Mouse (Mus musculus): Measurements from ENCODE around the gene Olfr641. TPM values are rescaled to one million over a fixed set of nuclear protein-coding genes. Genes with fewer than 3 reads are reported as not detected.

The Olfr641 gene
- polyA plus RNA-seq (2014; fragmentation: Nextera tagmentation; extraction: Ambion mirVana): not detected in 2 replicates

DNA sequence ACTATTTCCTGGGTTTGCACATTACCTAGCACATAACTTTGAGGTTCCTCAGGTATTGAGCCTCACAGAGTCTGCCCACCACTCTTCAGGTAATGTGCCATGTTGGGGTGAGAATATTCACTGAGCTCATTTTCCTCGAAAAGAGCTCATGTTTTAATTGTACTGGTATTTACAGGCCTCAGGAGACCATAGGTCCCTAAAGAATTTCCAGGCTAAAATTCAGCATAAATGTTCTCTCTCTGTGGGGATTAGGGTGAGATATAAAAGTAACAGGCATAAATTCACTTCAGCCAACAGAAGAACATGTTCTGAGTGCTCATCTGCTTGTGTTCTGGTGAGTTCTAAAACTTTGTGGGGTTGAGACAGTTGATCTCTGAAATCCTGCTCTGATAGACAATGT is at the start of gene Olfr641:
Gene Olfr641, plus strand, starts transcription at position 301 of the 400 bp plus-strand sequence.
- DNase-seq (ENCODE audit: low spot score): no peak
- Histone ChIP-seq H3K36me3 (ENCODE audit: control insufficient read depth, insufficient read depth, low read length) (no peaks in the 10 kb centered on the region), H3K4me2 (ENCODE audit: low read length) (no peak within 1 kb of the TSS), H3K4me1 (replicated peaks; ENCODE audit: control insufficient read depth, insufficient read depth, low read length) (no peaks in the 10 kb centered on the region), H3K4me3 (ENCODE audit: low read depth, low read length) (no peak within 1 kb of the TSS), H3K9ac (ENCODE audit: low read length) (no peak within 1 kb of the TSS), H3K27me3 (replicated peaks; ENCODE audit: control insufficient read depth, insufficient read depth, low read length) (no peaks in the 10 kb centered on the region), H3K27ac (ENCODE audit: low read depth) (no peak within 1 kb of the TSS), H3K9me3 (ENCODE audit: control insufficient read depth, low read length) (no peaks in the 10 kb centered on the region)
- 74% methylated on average over 1 of the region's 1 CpGs for WGBS
- ATAC-seq (replicated peaks; ENCODE audit: low FRiP score, low TSS enrichment, low read depth): no peak

DNA sequence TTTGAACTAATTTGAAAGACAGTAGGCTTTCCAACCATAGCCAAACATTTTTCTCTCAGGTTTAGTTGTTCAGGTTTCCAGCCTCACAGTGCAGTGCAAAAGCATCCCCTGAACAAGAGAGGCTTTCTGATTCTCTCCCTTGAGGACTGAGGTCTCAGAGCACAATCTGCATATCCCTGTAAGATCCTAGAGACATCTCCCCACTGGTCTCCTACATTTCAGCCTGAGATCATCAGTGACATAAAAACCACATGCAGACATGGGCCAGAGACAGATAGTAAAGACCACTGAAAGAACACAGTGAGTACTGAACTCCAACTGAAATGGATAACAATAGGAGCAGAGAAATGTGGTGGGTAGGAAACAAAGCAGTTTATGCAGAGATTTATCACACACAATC is 36.8 kb upstream of the Olfr641 start, which contains the start of gene Olfr638:
Gene Olfr638, plus strand, starts transcription at position 301 of the 400 bp plus-strand sequence.
- H3K27me3 ChIP-seq (replicated peaks; ENCODE audit: control insufficient read depth, insufficient read depth, low read length): no peaks in the 10 kb centered on the region
- no peak for ATAC-seq (replicated peaks; ENCODE audit: low FRiP score, low TSS enrichment, low read depth)

DNA sequence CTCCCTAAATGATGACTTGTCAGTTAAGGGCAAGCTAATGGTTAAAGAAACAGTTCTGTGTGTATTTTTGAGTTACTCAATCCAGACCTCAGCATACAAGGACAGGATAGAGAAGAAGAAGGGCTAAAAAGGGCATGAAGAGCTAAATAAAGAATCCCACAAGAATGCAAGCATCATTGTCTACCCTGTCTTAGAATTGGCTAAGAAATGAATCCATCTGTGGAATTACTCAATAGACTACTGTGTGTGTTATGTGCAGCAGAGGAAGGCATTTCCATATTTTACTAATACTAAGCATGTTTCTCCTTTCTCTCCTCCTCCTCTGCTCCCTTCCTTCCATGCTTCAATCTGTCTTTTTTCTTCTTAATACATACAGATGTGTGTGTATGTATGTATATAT is 36.1 kb upstream of the Olfr641 start:
- Histone ChIP-seq H3K9ac (ENCODE audit: low read length) (no peak overlapping the region), H3K4me1 (replicated peaks; ENCODE audit: control insufficient read depth, insufficient read depth, low read length) (no peaks in the 10 kb centered on the region), H3K9me3 (ENCODE audit: control insufficient read depth, low read length) (no peaks in the 10 kb centered on the region), H3K27me3 (replicated peaks; ENCODE audit: control insufficient read depth, insufficient read depth, low read length) (no peaks in the 10 kb centered on the region), H3K4me2 (ENCODE audit: low read length) (no peak overlapping the region), H3K36me3 (ENCODE audit: control insufficient read depth, insufficient read depth, low read length) (no peaks in the 10 kb centered on the region), H3K4me3 (ENCODE audit: low read depth, low read length) (no peak overlapping the region), H3K27ac (ENCODE audit: low read depth) (no peak overlapping the region)
- DNase-seq (ENCODE audit: low spot score) (no peak), ATAC-seq (replicated peaks; ENCODE audit: low FRiP score, low TSS enrichment, low read depth) (no peak)

More for the DNA sequence above, 36.8 kb upstream of the Olfr641 start, which contains the start of gene Olfr638:
- no peak within 1 kb of the TSS for H3K27ac ChIP-seq (ENCODE audit: low read depth)
- H3K4me2 ChIP-seq (ENCODE audit: low read length): no peak within 1 kb of the TSS
- H3K9me3 ChIP-seq (ENCODE audit: control insufficient read depth, low read length): no peaks in the 10 kb centered on the region
- H3K4me1 ChIP-seq (replicated peaks; ENCODE audit: control insufficient read depth, insufficient read depth, low read length): no peaks in the 10 kb centered on the region
- no peak within 1 kb of the TSS for H3K4me3 ChIP-seq (ENCODE audit: low read depth, low read length)
- H3K36me3 ChIP-seq (ENCODE audit: control insufficient read depth, insufficient read depth, low read length): no peaks in the 10 kb centered on the region
- no peak for DNase-seq (ENCODE audit: low spot score)
- no peak within 1 kb of the TSS for H3K9ac ChIP-seq (ENCODE audit: low read length)

DNA sequence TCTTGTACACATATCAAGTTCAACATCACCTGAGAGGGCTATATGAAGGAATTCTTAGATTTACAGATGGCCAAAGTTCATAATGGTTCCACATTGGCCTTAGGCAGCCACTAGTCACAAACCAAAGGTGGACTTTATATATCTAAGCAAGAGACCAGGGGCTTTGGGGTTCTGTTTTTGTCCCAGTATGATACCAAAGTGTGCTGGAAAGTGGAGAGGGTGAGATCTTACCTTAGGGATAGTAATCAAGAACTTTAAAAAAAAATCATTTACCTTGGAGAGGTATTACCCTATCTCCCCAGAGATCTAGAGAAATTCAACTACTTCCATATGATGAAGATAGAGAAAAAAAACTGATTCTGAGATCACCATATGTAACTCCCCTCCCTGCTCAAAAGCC is 18.0 kb upstream of the Olfr641 start, which contains the start of gene Olfr639:
Gene Olfr639, minus strand, starts transcription at position 101 of the 400 bp plus-strand sequence.
- no peaks in the 10 kb centered on the region for H3K4me1 ChIP-seq (replicated peaks; ENCODE audit: control insufficient read depth, insufficient read depth, low read length)
- ATAC-seq (replicated peaks; ENCODE audit: low FRiP score, low TSS enrichment, low read depth) (no peak), DNase-seq (ENCODE audit: low spot score) (no peak)
- H3K4me3 ChIP-seq (ENCODE audit: low read depth, low read length): no peak within 1 kb of the TSS
- H3K27ac ChIP-seq (ENCODE audit: low read depth): no peak within 1 kb of the TSS
- no peaks in the 10 kb centered on the region for H3K9me3 ChIP-seq (ENCODE audit: control insufficient read depth, low read length)
- H3K4me2 ChIP-seq (ENCODE audit: low read length): no peak within 1 kb of the TSS
- H3K36me3 ChIP-seq (ENCODE audit: control insufficient read depth, insufficient read depth, low read length): no peaks in the 10 kb centered on the region
- no peaks in the 10 kb centered on the region for H3K27me3 ChIP-seq (replicated peaks; ENCODE audit: control insufficient read depth, insufficient read depth, low read length)
- H3K9ac ChIP-seq (ENCODE audit: low read length): no peak within 1 kb of the TSS

DNA sequence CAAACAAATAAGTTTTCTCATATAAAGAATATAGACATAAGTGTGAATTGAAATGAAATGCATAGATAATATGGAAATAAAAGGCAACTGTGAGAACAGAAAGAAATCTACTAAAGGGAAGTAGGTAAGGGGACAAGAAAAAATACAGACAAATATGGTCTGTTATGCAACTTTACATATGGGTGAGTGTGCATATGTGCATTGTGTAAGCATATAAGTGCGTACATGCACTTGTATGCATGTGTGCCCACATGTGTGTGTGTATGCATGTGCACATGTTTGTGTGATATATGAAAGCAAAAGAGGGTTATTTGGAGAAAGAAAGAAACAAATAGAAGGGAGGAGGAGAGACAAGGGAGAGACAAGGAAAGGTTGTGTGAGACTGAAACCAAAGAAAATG is 16.3 kb upstream of the Olfr641 start:
- Histone ChIP-seq H3K36me3 (ENCODE audit: control insufficient read depth, insufficient read depth, low read length) (no peaks in the 10 kb centered on the region), H3K4me3 (ENCODE audit: low read depth, low read length) (no peak overlapping the region), H3K9me3 (ENCODE audit: control insufficient read depth, low read length) (no peaks in the 10 kb centered on the region), H3K9ac (ENCODE audit: low read length) (no peak overlapping the region), H3K27me3 (replicated peaks; ENCODE audit: control insufficient read depth, insufficient read depth, low read length) (no peaks in the 10 kb centered on the region), H3K4me1 (replicated peaks; ENCODE audit: control insufficient read depth, insufficient read depth, low read length) (no peaks in the 10 kb centered on the region), H3K27ac (ENCODE audit: low read depth) (no peak overlapping the region), H3K4me2 (ENCODE audit: low read length) (no peak overlapping the region)
- 92% methylated on average over 1 of the region's 1 CpGs for WGBS
- ATAC-seq (replicated peaks; ENCODE audit: low FRiP score, low TSS enrichment, low read depth): no peak
- DNase-seq (ENCODE audit: low spot score): no peak

DNA sequence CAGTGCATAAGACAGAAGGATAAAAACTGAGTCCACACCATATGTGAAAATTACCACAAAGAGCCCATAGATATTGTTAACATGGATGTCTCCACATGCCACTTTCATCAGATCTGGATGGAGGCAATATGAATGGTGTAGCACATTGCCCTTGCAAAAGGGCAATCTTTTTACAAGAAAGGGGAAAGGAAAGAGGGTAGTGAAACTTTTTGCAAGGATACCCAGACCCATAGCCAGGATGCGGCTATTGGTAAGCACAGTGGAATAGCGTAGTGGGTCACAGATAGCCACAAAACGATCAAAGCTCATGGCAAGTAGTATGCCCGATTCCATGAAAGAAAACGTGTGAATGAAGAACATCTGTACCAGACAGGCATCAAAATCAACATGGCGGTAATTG is 13.6 kb upstream of the Olfr641 start:
- Histone ChIP-seq H3K4me2 (ENCODE audit: low read length) (no peak overlapping the region), H3K4me1 (replicated peaks; ENCODE audit: control insufficient read depth, insufficient read depth, low read length) (no peaks in the 10 kb centered on the region), H3K9ac (ENCODE audit: low read length) (no peak overlapping the region), H3K27ac (ENCODE audit: low read depth) (no peak overlapping the region), H3K27me3 (replicated peaks; ENCODE audit: control insufficient read depth, insufficient read depth, low read length) (no peaks in the 10 kb centered on the region), H3K36me3 (ENCODE audit: control insufficient read depth, insufficient read depth, low read length) (no peaks in the 10 kb centered on the region), H3K4me3 (ENCODE audit: low read depth, low read length) (no peak overlapping the region), H3K9me3 (ENCODE audit: control insufficient read depth, low read length) (no peaks in the 10 kb centered on the region)
- WGBS: 92% methylated on average over 6 of the region's 6 CpGs
- ATAC-seq (replicated peaks; ENCODE audit: low FRiP score, low TSS enrichment, low read depth): no peak
- no peak for DNase-seq (ENCODE audit: low spot score)

DNA sequence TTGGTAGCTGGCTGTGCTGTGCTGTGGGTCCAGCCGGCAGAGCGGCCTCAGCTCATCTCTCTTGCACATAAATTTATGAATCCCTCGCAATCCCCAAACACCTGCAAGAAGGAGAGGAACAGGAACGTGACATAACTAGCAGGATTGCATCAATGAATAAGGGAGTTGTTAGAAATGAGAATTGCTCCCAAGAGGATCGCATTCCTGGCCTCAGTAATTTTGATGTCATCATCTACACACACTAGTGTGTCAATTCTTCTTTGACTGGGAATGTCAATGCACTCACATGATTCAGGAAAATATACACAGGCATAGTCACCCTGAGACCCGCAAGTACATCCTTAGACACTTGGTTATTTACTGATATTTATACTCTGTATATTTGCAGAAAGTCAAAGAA is 9.8 kb upstream of the Olfr641 start, which contains the start of gene Olfr640:
Gene Olfr640, minus strand, starts transcription at position 101 of the 400 bp plus-strand sequence.
- DNase-seq (ENCODE audit: low spot score) (no peak), ATAC-seq (replicated peaks; ENCODE audit: low FRiP score, low TSS enrichment, low read depth) (no peak)
- Histone ChIP-seq H3K4me2 (ENCODE audit: low read length) (no peak within 1 kb of the TSS), H3K9me3 (ENCODE audit: control insufficient read depth, low read length) (no peaks in the 10 kb centered on the region), H3K27me3 (replicated peaks; ENCODE audit: control insufficient read depth, insufficient read depth, low read length) (no peaks in the 10 kb centered on the region), H3K36me3 (ENCODE audit: control insufficient read depth, insufficient read depth, low read length) (no peaks in the 10 kb centered on the region), H3K4me1 (replicated peaks; ENCODE audit: control insufficient read depth, insufficient read depth, low read length) (no peaks in the 10 kb centered on the region), H3K4me3 (ENCODE audit: low read depth, low read length) (no peak within 1 kb of the TSS), H3K27ac (ENCODE audit: low read depth) (no peak within 1 kb of the TSS), H3K9ac (ENCODE audit: low read length) (no peak within 1 kb of the TSS)
- 82% methylated on average over 6 of the region's 6 CpGs for WGBS

DNA sequence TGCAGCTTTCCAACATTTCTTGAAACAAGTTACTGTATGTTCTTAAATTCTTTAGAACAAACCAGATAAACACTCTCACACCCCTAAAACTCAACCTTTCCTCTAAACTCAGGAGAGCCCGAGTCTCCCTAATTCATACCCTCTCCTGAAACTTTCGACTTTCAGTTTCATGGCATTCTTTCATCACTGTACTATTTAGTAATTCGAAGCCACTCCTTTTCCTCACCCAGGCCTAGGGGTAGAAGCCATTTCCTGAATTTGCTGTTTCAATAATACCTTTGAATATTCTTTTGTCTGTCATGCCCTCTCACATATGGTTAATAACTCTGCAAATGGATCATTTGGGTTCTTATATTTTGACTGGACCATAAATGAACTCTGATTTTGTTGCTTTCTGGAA is 8.3 kb upstream of the Olfr641 start:
- H3K9me3 ChIP-seq (ENCODE audit: control insufficient read depth, low read length): no peaks in the 10 kb centered on the region
- no peak overlapping the region for H3K9ac ChIP-seq (ENCODE audit: low read length)
- ATAC-seq (replicated peaks; ENCODE audit: low FRiP score, low TSS enrichment, low read depth): no peak
- no peaks in the 10 kb centered on the region for H3K36me3 ChIP-seq (ENCODE audit: control insufficient read depth, insufficient read depth, low read length)
- no peak for DNase-seq (ENCODE audit: low spot score)
- no peak overlapping the region for H3K27ac ChIP-seq (ENCODE audit: low read depth)
- WGBS: 82% methylated on average over 3 of the region's 3 CpGs
- no peaks in the 10 kb centered on the region for H3K4me1 ChIP-seq (replicated peaks; ENCODE audit: control insufficient read depth, insufficient read depth, low read length)
- no peaks in the 10 kb centered on the region for H3K27me3 ChIP-seq (replicated peaks; ENCODE audit: control insufficient read depth, insufficient read depth, low read length)
- no peak overlapping the region for H3K4me2 ChIP-seq (ENCODE audit: low read length)
- H3K4me3 ChIP-seq (ENCODE audit: low read depth, low read length): no peak overlapping the region

DNA sequence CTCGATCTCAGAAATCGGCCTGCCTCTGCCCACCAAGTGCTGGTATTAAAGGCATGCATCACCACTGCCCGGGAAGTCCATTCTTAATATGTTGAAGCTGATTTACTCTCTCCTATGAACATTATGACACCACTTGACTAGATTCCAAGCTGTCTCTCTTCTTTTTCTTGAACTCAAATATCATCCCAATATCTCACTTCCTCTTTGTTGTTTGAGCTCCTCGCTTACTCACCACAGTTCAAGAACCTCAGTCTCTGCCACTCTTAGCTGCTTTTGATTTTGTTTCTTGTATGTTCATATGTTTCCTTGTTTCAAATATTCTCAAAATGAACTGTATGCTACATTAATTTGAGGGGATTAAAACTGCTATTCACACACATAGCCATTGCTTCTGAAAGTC is 15.5 kb downstream of the Olfr641 start:
- H3K9ac ChIP-seq (ENCODE audit: low read length): no peak overlapping the region
- no peak overlapping the region for H3K4me2 ChIP-seq (ENCODE audit: low read length)
- DNase-seq (ENCODE audit: low spot score) (no peak), ATAC-seq (replicated peaks; ENCODE audit: low FRiP score, low TSS enrichment, low read depth) (no peak)
- H3K9me3 ChIP-seq (ENCODE audit: control insufficient read depth, low read length): no peaks in the 10 kb centered on the region
- H3K27me3 ChIP-seq (replicated peaks; ENCODE audit: control insufficient read depth, insufficient read depth, low read length): no peaks in the 10 kb centered on the region
- no peaks in the 10 kb centered on the region for H3K4me1 ChIP-seq (replicated peaks; ENCODE audit: control insufficient read depth, insufficient read depth, low read length)
- H3K4me3 ChIP-seq (ENCODE audit: low read depth, low read length): no peak overlapping the region
- WGBS: 91% methylated on average over 4 of the region's 4 CpGs
- H3K36me3 ChIP-seq (ENCODE audit: control insufficient read depth, insufficient read depth, low read length): no peaks in the 10 kb centered on the region
- no peak overlapping the region for H3K27ac ChIP-seq (ENCODE audit: low read depth)

Measured in intestine, embryonic 14.5 days (tissue).